Mouse (Mus musculus): ENCODE measurements around the gene Cdx4. TPM values are rescaled to one million over a fixed set of nuclear protein-coding genes. Genes with fewer than 3 reads are reported as not detected.

The Cdx4 gene
- polyA plus RNA-seq, 1 experiment from 2014 or later, result not detected

- no peak for ATAC-seq
- TF ChIP-seq EP300 (IDR thresholded peaks at IDR 0.05), result no peak
- no peak for TF ChIP-seq CTCF (IDR thresholded peaks at IDR 0.05)
Observed at GRCm38 (mm10) chrX:103341369-103342113, 20.3 kb downstream of the Cdx4 start.

GRCm38 (mm10) chrX:103355784-103356183, 34.6 kb downstream of the Cdx4 start:
- Histone ChIP-seq H3K4me3 (ENCODE audit: low read depth, low read length) (peak overlapping the region; percentile 53), H3K36me3 (ENCODE audit: insufficient read depth, low read length) (no peaks in the 10 kb centered on the region), H3K4me1 (ENCODE audit: insufficient read depth, low read depth, low read length) (no peaks in the 10 kb centered on the region), H3K9me3 (ENCODE audit: low read length) (no peaks in the 10 kb centered on the region), H3K27ac (ENCODE audit: low read length) (no peak overlapping the region), H3K4me2 (replicated peaks; ENCODE audit: low read depth, low read length) (peak overlapping the region; percentile 68), H3K27me3 (replicated peaks; ENCODE audit: insufficient read depth, low read length) (peaks cover 2% of the 10 kb centered on the region), H3K9ac (replicated peaks; ENCODE audit: low read depth) (no peak overlapping the region)
- WGBS, result 31% methylated on average over 5 of the region's 5 CpGs
- ATAC-seq (no peak), DNase-seq (ENCODE audit: low spot score) (no peak)
- TF ChIP-seq CTCF (IDR thresholded peaks at IDR 0.05) (no peak), EP300 (IDR thresholded peaks at IDR 0.05) (no peak)

More at GRCm38 (mm10) chrX:103341369-103342113, 20.3 kb downstream of the Cdx4 start:
- Histone ChIP-seq H3K9ac (replicated peaks; ENCODE audit: low read depth) (no peak overlapping the region), H3K4me1 (ENCODE audit: insufficient read depth, low read depth, low read length) (no peaks in the 10 kb centered on the region), H3K27me3 (replicated peaks; ENCODE audit: insufficient read depth, low read length) (no peaks in the 10 kb centered on the region), H3K36me3 (ENCODE audit: insufficient read depth, low read length) (no peaks in the 10 kb centered on the region), H3K4me3 (ENCODE audit: low read depth, low read length) (no peak overlapping the region), H3K27ac (ENCODE audit: low read length) (no peak overlapping the region), H3K4me2 (replicated peaks; ENCODE audit: low read depth, low read length) (no peak overlapping the region), H3K9me3 (ENCODE audit: low read length) (no peaks in the 10 kb centered on the region)
- WGBS, result 57% methylated on average over 3 of the region's 3 CpGs
- no peak for DNase-seq (ENCODE audit: low spot score)

DNA sequence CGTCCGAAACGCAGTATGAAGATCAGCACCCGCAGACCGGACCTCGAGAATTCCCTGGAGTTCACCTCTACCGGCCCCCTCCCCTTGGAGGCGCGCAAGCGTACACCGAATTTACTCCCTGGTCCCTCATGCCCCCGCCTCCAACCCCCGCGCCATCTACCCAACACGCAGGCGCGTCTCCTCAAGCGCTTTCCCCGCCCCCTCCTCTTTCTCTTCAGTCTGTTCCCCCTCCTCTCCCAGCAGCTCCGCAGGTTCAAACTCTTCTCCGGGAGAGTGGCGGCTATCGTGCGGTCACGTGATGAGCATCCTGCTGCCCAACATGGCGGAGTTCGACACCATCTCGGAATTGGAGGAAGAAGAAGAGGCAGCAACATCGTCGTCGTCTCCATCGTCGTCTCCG, 35.1 kb downstream of the Cdx4 start, which contains the start of gene Chic1:
TSS of gene Chic1 (plus strand) at position 190 of the 400 bp plus-strand sequence.
- peaks cover 2% of the 10 kb centered on the region; the same call in 1 of the 2 replicates for H3K27me3 ChIP-seq (replicated peaks; ENCODE audit: insufficient read depth, low read length)
- ATAC-seq (peak; percentile 85), DNase-seq (ENCODE audit: low spot score) (peak; percentile 71)
- H3K4me3 ChIP-seq (ENCODE audit: low read depth, low read length), result peak within 1 kb of the TSS; percentile 53
- H3K9me3 ChIP-seq (ENCODE audit: low read length), result no peaks in the 10 kb centered on the region
- H3K4me2 ChIP-seq (replicated peaks; ENCODE audit: low read depth, low read length), result peak within 1 kb of the TSS; percentile 68
- no peaks in the 10 kb centered on the region for H3K36me3 ChIP-seq (ENCODE audit: insufficient read depth, low read length)
- no peak within 1 kb of the TSS for H3K27ac ChIP-seq (ENCODE audit: low read length)
- WGBS, result 17% methylated on average over 33 of the region's 34 CpGs
- TF ChIP-seq CTCF (IDR thresholded peaks at IDR 0.05), result no peak
- TF ChIP-seq EP300 (IDR thresholded peaks at IDR 0.05), result no peak
- no peak within 1 kb of the TSS for H3K9ac ChIP-seq (replicated peaks; ENCODE audit: low read depth)
- no peaks in the 10 kb centered on the region for H3K4me1 ChIP-seq (ENCODE audit: insufficient read depth, low read depth, low read length)

DNA sequence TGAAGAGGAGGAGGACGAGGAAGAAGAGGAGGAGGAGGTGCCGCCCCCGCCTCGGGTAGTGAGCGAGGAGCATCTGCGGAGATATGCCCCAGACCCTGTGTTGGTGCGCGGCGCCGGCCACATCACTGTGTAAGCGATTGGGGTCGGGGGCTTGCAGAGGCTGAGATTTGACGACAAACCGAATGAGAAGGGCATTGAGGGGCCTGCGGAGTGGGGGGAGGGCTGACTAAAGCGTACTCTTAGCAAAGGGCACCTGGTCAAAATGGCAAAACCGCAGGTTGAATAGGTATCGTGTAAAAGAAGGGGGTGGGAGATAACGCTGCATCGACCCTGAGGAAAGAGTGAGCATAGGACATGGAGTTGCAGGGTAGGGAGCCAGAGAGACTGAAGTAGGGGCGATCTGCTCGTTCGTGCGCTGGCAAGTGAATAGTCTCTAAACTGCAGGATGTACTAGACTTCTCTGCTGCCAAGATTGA, 35.6 kb downstream of the Cdx4 start:
- Histone ChIP-seq H3K4me2 (replicated peaks; ENCODE audit: low read depth, low read length) (peak overlapping the region; percentile 68), H3K9ac (replicated peaks; ENCODE audit: low read depth) (no peak overlapping the region), H3K27ac (ENCODE audit: low read length) (no peak overlapping the region), H3K36me3 (ENCODE audit: insufficient read depth, low read length) (no peaks in the 10 kb centered on the region), H3K4me1 (ENCODE audit: insufficient read depth, low read depth, low read length) (no peaks in the 10 kb centered on the region), H3K4me3 (ENCODE audit: low read depth, low read length) (peak overlapping the region; percentile 53), H3K27me3 (replicated peaks; ENCODE audit: insufficient read depth, low read length) (peaks cover 2% of the 10 kb centered on the region; the same call in 1 of the 2 replicates), H3K9me3 (ENCODE audit: low read length) (no peaks in the 10 kb centered on the region)
- 10% methylated on average over 24 of the region's 24 CpGs for WGBS
- ATAC-seq (peak; percentile 21; the same call in 1 of the 2 replicates), DNase-seq (ENCODE audit: low spot score) (no peak)
- TF ChIP-seq CTCF (IDR thresholded peaks at IDR 0.05) (no peak), EP300 (IDR thresholded peaks at IDR 0.05) (no peak)

GRCm38 (mm10) chrX:103366201-103366600, 45.0 kb downstream of the Cdx4 start:
- Histone ChIP-seq H3K36me3 (ENCODE audit: insufficient read depth, low read length) (no peaks in the 10 kb centered on the region), H3K4me2 (replicated peaks; ENCODE audit: low read depth, low read length) (no peak overlapping the region), H3K4me3 (ENCODE audit: low read depth, low read length) (no peak overlapping the region), H3K9ac (replicated peaks; ENCODE audit: low read depth) (no peak overlapping the region), H3K4me1 (ENCODE audit: insufficient read depth, low read depth, low read length) (no peaks in the 10 kb centered on the region), H3K27ac (ENCODE audit: low read length) (no peak overlapping the region), H3K9me3 (ENCODE audit: low read length) (no peaks in the 10 kb centered on the region), H3K27me3 (replicated peaks; ENCODE audit: insufficient read depth, low read length) (no peaks in the 10 kb centered on the region; the same call in 1 of the 2 replicates)
- TF ChIP-seq CTCF (IDR thresholded peaks at IDR 0.05) (no peak), EP300 (IDR thresholded peaks at IDR 0.05) (no peak)
- no peak for ATAC-seq
- 52% methylated on average over 5 of the region's 5 CpGs for WGBS
- peak; percentile 7 for DNase-seq (ENCODE audit: low spot score)

DNA sequence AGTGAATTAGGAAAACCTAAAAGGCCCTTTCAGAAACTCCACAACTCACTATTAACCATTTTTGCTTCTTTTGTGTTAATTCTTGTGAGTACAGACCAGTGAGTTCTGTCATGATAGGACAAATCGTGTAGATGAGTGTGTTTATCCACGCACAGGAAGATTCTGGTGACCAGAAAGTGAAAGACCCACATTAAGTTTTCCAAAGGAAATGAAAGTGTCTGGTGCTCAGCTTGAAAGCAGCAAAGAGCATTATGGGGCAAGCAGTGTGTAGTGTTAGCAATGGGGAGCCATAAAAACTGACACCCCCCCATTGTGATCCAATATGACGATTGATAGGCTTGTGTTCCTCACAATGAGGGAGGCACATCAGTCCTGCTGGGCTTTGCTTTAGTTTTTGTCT, 47.5 kb downstream of the Cdx4 start:
- no peak overlapping the region for H3K4me2 ChIP-seq (replicated peaks; ENCODE audit: low read depth, low read length)
- no peak overlapping the region for H3K27ac ChIP-seq (ENCODE audit: low read length)
- H3K9me3 ChIP-seq (ENCODE audit: low read length), result no peaks in the 10 kb centered on the region
- DNase-seq (ENCODE audit: low spot score) (no peak), ATAC-seq (no peak)
- no peak for TF ChIP-seq EP300 (IDR thresholded peaks at IDR 0.05)
- TF ChIP-seq CTCF (IDR thresholded peaks at IDR 0.05), result no peak
- no peaks in the 10 kb centered on the region for H3K4me1 ChIP-seq (ENCODE audit: insufficient read depth, low read depth, low read length)
- H3K27me3 ChIP-seq (replicated peaks; ENCODE audit: insufficient read depth, low read length), result no peaks in the 10 kb centered on the region; the same call in 1 of the 2 replicates
- no peaks in the 10 kb centered on the region for H3K36me3 ChIP-seq (ENCODE audit: insufficient read depth, low read length)
- H3K9ac ChIP-seq (replicated peaks; ENCODE audit: low read depth), result no peak overlapping the region
- 67% methylated on average over 3 of the region's 3 CpGs for WGBS
- H3K4me3 ChIP-seq (ENCODE audit: low read depth, low read length), result no peak overlapping the region

Data from lung, postnatal 0 days (tissue).